Mouse (Mus musculus) ZHBTc4 (cell line): ENCODE results near the gene Sft2d1.
A peak's percentile ranks its signal among the peaks of the same experiment; 100 is the strongest.

Experiments
- DNase-seq: peaks from one replicate; pipeline ENCODE4 v3.0.0-alpha.2; 2011; ENCODE audit warnings: low read depth, low spot score

The Sft2d1 gene

GRCm38 (mm10) chr17:8310838-8311614, at the start of gene Sft2d1:
TSS of gene Sft2d1 (plus strand) at chr17:8311102.
- DNase-seq = peak; percentile 97

DNA sequence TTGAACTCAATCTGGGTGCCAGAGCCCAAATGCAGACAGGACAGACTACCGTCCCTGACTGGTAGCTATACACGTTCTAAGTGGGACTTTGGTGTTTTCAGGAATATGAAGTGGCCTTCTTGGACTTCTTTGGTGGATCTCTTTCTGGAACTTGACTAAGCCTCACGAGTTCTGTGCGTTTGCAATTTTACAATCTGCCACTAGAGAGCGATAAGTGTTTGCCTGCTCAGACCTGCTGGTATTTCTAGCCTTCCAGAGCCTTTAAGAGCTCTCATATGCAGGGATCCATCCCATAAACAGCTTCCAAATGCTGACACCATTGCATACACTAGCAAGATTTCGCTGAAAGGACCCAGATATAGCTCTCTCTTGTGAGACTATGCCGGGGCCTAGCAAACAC, 46.3 kb upstream of the Sft2d1 start:
- peak; percentile 78 for DNase-seq

- no peak for DNase-seq
These were observed 38.7 kb upstream of the Sft2d1 start for GRCm38 (mm10) chr17:8272054-8272749.

DNA sequence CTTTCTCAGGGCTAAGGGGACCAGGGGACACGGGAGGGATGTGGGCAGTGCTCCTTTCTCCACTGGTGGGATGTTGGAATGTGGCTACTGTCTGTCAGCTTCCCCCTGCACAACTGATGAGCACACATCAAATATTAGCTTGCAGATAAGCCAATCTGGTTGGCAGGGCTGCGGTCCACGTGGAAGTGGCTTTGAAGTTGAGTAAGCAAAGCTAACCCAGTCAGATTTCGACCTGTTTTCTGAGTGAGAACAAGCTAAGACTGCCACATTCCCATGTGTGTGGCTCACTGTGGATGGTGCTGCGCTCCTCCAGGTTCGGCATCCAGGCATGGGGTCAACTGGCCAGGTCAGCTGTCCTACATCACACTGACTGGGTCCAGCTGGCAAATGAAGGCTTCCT, 38.0 kb upstream of the Sft2d1 start:
- no peak for DNase-seq

DNA sequence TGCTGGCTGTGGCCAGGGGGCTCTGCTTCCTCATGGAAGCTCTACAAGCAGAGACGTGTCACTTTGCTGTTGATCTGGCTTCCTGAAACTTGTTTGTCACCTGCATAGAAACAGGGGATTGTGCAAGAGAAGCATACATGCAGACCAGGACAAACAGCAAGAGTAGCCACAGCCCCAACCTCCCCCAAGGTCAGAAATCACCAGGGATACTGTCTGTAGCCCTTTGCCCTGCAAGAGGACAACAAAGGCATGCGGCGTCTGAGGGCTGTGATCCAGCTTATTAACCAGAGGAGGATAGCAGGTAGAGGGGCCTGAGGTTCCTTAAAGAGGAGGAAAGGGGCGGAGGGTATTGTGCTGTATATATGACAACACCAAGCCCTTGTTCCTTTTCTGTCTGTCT, 34.8 kb upstream of the Sft2d1 start:
- DNase-seq = no peak

DNA sequence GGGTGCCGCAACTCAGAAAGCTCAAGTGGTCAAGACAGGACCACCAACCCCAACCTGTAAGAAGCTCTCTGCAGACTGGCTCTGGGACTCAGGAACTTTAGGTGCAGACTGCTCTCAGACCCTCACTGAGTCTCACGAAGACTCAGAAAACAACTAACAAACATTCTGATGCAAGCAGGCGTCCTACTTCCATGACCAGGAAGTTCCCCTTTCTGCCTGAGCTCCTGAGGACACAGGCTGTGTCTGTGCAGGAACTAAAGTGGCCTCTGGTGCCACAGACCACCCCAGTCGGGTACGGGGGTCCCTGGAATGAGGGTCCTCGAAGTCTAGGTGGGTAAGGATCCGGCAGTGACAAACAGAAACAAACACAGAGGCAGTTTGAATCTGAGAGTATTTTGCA, 34.2 kb upstream of the Sft2d1 start:
- DNase-seq = no peak

GRCm38 (mm10) chr17:8277266-8277665, 33.6 kb upstream of the Sft2d1 start:
- no peak for DNase-seq

- DNase-seq = no peak
These were observed 32.5 kb upstream of the Sft2d1 start for GRCm38 (mm10) chr17:8278356-8278755.

DNA sequence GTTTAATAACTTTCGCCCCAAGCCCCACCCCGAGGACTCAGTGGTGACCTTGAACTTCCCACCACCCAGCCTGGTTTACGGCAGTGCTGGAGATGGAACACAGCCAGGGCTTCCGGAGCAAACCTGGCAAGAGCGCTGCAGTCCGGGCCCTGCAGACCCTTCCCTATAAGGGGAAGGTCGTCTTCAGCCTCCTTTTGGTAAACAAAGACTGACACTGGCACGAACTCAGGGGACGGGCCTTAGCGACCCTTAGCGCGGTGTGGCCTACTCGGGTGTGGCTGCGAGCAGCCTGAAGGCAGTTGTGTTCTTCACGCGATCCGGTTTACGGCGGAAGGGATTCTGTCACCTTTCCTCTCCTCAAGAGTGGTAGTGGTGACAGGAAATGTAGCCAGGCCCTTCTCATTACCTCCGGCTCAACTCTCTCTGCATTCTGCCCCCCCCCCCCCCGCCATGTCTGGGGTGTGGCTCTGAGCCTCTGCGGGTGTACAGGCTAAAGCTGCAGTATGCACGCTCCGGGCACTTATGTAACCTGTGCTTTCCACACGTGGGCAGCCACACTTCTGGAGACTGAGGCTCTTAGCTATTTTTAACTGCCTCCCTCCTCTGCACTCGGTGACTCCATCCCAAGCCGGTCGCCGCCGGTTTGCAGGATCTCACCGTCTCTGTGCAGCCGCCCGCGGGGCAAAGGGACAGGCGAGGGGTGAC, 27.9 kb upstream of the Sft2d1 start, which contains the start of gene Mpc1:
TSS of gene Mpc1 (plus strand) at position 84 of the 705 bp plus-strand sequence.
- peak; percentile 95 for DNase-seq

GRCm38 (mm10) chr17:8283526-8284253, 27.2 kb upstream of the Sft2d1 start:
- DNase-seq = peak; percentile 99

GRCm38 (mm10) chr17:8284254-8284661, 26.6 kb upstream of the Sft2d1 start:
- no peak for DNase-seq

GRCm38 (mm10) chr17:8285056-8285455, 25.8 kb upstream of the Sft2d1 start:
- DNase-seq = no peak

GRCm38 (mm10) chr17:8286987-8287386, 23.9 kb upstream of the Sft2d1 start:
- DNase-seq = no peak

DNA sequence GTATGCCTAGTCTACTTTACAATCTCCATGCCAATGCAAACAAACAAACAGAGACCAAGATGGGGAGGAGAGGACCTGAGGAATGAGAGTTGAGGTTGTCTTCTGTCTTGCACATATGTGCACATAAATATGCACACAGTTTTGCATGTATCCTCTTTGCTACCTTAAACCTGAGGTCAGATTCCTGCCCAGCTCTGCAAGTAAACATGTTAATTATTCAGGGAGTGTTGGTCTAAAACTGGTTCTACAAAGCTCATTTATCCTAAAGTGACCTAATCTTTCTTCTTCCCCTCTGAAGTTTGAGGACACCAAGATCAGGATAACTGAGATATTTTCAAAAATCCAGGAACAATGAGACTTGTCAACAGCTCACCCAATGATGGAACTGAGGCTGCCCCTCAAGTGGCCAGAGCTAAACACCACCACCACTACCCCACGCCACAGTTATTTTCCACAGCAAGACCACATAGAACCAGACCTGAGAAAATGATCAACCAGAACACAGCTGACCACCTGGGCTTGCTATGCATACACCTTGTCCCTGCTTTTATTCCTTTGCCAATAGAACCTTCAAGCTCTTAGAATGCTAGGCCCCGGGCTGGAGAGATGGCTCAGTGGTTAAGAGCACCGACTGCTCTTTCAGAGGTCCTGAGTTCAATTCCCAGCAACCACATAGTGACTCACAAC, 20.8 kb upstream of the Sft2d1 start:
- no peak for DNase-seq

- no peak for DNase-seq
These were observed 20.2 kb upstream of the Sft2d1 start for GRCm38 (mm10) chr17:8290736-8291135.

GRCm38 (mm10) chr17:8295825-8296224, 15.1 kb upstream of the Sft2d1 start:
- no peak for DNase-seq

GRCm38 (mm10) chr17:8296313-8296844, 14.5 kb upstream of the Sft2d1 start:
- no peak for DNase-seq

GRCm38 (mm10) chr17:8297746-8298145, 13.2 kb upstream of the Sft2d1 start:
- DNase-seq = no peak

GRCm38 (mm10) chr17:8298281-8298680, 12.6 kb upstream of the Sft2d1 start:
- DNase-seq = no peak

DNA sequence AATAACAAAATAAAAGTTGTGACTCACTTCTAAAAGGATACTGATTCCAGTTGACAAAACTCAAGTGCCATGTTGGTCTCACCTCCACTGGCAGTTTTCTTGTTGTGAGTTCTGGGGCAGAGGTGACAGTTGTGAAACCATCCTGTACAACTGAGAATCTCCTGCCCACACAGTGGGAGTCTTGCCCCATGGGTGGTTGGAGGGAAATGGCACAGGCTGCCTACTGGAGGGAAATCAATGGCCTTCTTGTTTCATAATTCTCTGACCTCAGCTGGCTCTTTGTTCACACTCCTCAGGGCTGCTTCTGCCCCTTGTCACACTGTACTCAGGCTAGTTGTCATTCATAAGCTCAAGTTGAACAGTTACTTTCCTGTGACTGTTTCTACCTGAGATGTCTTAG, 11.4 kb upstream of the Sft2d1 start:
- DNase-seq = no peak

DNA sequence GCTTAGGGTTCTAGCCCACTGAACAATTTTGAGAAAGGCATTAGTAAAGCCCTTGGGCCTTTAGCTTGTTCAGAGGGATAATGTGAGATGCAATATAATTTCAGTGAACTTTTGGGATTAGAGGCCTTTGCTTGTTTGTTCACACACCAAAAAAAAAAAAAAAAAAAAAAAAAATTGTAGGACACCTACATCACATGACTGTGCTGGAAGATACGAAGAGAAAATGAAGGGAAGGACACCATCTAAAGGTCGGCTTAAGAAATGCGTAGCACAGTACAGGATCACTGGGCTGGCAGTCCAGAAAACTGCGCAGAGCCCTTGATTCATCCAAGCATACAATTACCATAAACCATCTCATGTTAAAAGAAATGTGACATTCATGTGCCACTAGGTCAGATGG, 9.4 kb upstream of the Sft2d1 start:
- DNase-seq = peak; percentile 16
